8 mouse cellular contexts compared by ENCODE assay signal in genomic region chr19:53084735-53085134, GRCm38 (mm10). TPM values are rescaled to one million over a fixed set of nuclear protein-coding genes. Genes with fewer than 3 reads are reported as not detected.
DNase-seq lines count a peak whose midpoint lies in the region; ATAC-seq lines count a peak whose summit lies in the region.

No protein-coding gene starts in this region.

- DNase-seq in urinary bladder, postnatal 14 days (ENCODE audit: low spot score) = peak; percentile 46
- DNase-seq in urinary bladder, adult 2 months (ENCODE audit: low spot score) = no peak
- DNase-seq in heart, adult 11 months = peak; percentile 98
- peak; percentile 69 for DNase-seq in kidney, postnatal 14 days
- no peak for DNase-seq in left cerebral cortex, postnatal 25 days (ENCODE audit: low spot score in 2 of 2)
- DNase-seq in thymus, postnatal 4 days = no peak
- DNase-seq in natural killer cell, adult 2 months (ENCODE audit: low spot score in 2 of 2) = no peak

- intact Hi-C loops in left cerebral cortex, postnatal 25 days (cut with DNase I) = no loop called here

- ATAC-seq in frontal cortex, adult (ENCODE audit: low TSS enrichment) = no peak

RNA-seq across cellular contexts. Expression of gene Xpnpep1, which starts 44.7 kb away (rescaled TPM):
- polyA plus RNA-seq in urinary bladder, adult 2 months (2012; rRNA removed) = 58.0 and 68.6 TPM in 2 replicates
- 10 to 100 TPM; 75.4 TPM for total RNA-seq in left cerebral cortex, postnatal 25 days (2021)

RNA-seq across cellular contexts. Expression of gene Add3, which starts 55.5 kb away (rescaled TPM):
- polyA plus RNA-seq in urinary bladder, adult 2 months (2012; rRNA removed) = 95.8 and 110 TPM in 2 replicates
- 10 to 100 TPM; 80.6 to 86.6 TPM for total RNA-seq in left cerebral cortex, postnatal 25 days (2021)

Comparison
In these comparisons a context has a peak if more than half of its experiments do, and no peak if none do; other contexts are left out.
1. DNase-seq: peak in urinary bladder, postnatal 14 days (single experiment), heart, adult 11 months (single experiment) and kidney, postnatal 14 days (single experiment); none in urinary bladder, adult 2 months (single experiment), left cerebral cortex, postnatal 25 days (0 of 2), thymus, postnatal 4 days (single experiment) and natural killer cell, adult 2 months (0 of 2).